Mouse (Mus musculus): ENCODE measurements around the gene Tekt2. TPM values are rescaled to one million over a fixed set of nuclear protein-coding genes. Genes with fewer than 3 reads are reported as not detected.
A peak's percentile ranks its signal among the peaks of the same experiment; 100 is the strongest.

The Tekt2 gene
- total RNA-seq, 2 experiments from 2014 or later = 0.31 to 0.88 TPM

GRCm38 (mm10) chr4:126306827-126307226, 18.7 kb downstream of the Tekt2 start:
- no peak for DNase-seq

- DNase-seq = no peak
Observed at GRCm38 (mm10) chr4:126306058-126306457, 19.4 kb downstream of the Tekt2 start.

- no peak for DNase-seq
Observed at GRCm38 (mm10) chr4:126305428-126305827, 20.1 kb downstream of the Tekt2 start.

- no peak for DNase-seq
Observed at GRCm38 (mm10) chr4:126303877-126304276, 21.6 kb downstream of the Tekt2 start.

- DNase-seq = no peak
Observed at GRCm38 (mm10) chr4:126301584-126302309, 23.7 kb downstream of the Tekt2 start.

GRCm38 (mm10) chr4:126300916-126301583, 24.4 kb downstream of the Tekt2 start:
- DNase-seq = no peak

GRCm38 (mm10) chr4:126296617-126297101, 28.8 kb downstream of the Tekt2 start:
- peak; percentile 83 for DNase-seq

GRCm38 (mm10) chr4:126295937-126296336, 29.6 kb downstream of the Tekt2 start:
- no peak for DNase-seq

GRCm38 (mm10) chr4:126295152-126295551, 30.3 kb downstream of the Tekt2 start:
- DNase-seq = no peak

GRCm38 (mm10) chr4:126291196-126291595, 34.3 kb downstream of the Tekt2 start:
- DNase-seq = no peak

GRCm38 (mm10) chr4:126290314-126290713, 35.2 kb downstream of the Tekt2 start:
- DNase-seq = no peak

- DNase-seq = no peak
Observed at GRCm38 (mm10) chr4:126288085-126288666, 37.3 kb downstream of the Tekt2 start.

- DNase-seq = no peak
Observed at GRCm38 (mm10) chr4:126287302-126287995, 38.0 kb downstream of the Tekt2 start.

- no peak for DNase-seq
Observed at GRCm38 (mm10) chr4:126286492-126286891, 39.0 kb downstream of the Tekt2 start, which contains the start of gene Col8a2. TSS of gene Col8a2 (plus strand) at chr4:126286793.

- no peak for DNase-seq
Observed at GRCm38 (mm10) chr4:126283582-126283981, 41.9 kb downstream of the Tekt2 start.

GRCm38 (mm10) chr4:126281706-126282105, 43.8 kb downstream of the Tekt2 start:
- DNase-seq = no peak

- DNase-seq = no peak
Observed at GRCm38 (mm10) chr4:126278961-126279360, 46.5 kb downstream of the Tekt2 start.

- DNase-seq = peak; percentile 42
Observed at GRCm38 (mm10) chr4:126278565-126278915, 46.9 kb downstream of the Tekt2 start.

GRCm38 (mm10) chr4:126277906-126278564, 47.5 kb downstream of the Tekt2 start:
- DNase-seq = no peak

GRCm38 (mm10) chr4:126275681-126276131, 49.8 kb downstream of the Tekt2 start:
- peak; percentile 41 for DNase-seq

- no peak for DNase-seq
Observed at GRCm38 (mm10) chr4:126275081-126275480, 50.4 kb downstream of the Tekt2 start.

GRCm38 (mm10) chr4:126273753-126274152, 51.7 kb downstream of the Tekt2 start:
- no peak for DNase-seq
